In the genomic region with DNA sequence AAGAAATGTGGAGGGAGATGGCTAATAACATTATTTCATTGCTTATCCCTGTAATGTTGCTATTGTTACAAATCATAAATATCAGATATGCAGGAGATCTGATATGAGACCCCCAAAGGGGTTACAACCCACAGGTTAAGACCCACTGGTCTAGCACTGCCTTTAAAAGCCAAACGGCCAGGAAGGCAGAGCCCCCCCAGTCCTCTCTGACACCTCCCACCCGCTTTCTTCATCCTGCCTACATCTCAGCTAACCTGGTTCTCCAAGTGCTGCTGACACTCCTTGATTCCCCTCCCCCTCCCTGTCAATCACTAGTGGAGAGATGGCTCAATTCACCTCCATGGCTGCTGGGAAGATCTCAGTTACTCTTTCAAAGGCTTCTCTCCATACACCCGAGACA, we compare ENCODE assay signal across 16 mouse cellular contexts.
DNase-seq lines count a peak whose midpoint lies in the region; ATAC-seq lines count a peak whose summit lies in the region.
"Had no signal": no experiment of that assay in that cellular context is flagged by ENCODE, and none has a peak within 500 bp of the region (broad histone marks: within the 10 kb centered on the region; RNA-seq: fewer than 3 reads in every experiment).

No protein-coding gene starts in this region.

- peaks cover 35% of the 10 kb centered on the region for H3K4me1 ChIP-seq in embryonic facial prominence, embryonic 10.5 days
- H3K4me1 ChIP-seq in embryonic facial prominence, embryonic 11.5 days (ENCODE audit: control insufficient read depth, insufficient read depth, low read length): no peaks in the 10 kb centered on the region
- H3K4me1 ChIP-seq in neural tube, embryonic 15.5 days: no peaks in the 10 kb centered on the region; the same call in 1 of the 2 replicates
- H3K4me1 ChIP-seq: forebrain, embryonic 13.5 days had no signal

- 0 out of 2 replicates have a peak overlapping the region, but pooled peaks have one; percentile 18 for H3K9ac ChIP-seq in embryonic facial prominence, embryonic 11.5 days (replicated peaks; ENCODE audit: low read length)
- H3K9ac ChIP-seq in neural tube, embryonic 15.5 days (replicated peaks): no peak overlapping the region
- H3K9ac ChIP-seq: embryonic facial prominence, embryonic 13.5 days; embryonic facial prominence, embryonic 15.5 days; forebrain, embryonic 13.5 days had no signal

- H3K9me3 ChIP-seq in embryonic facial prominence, embryonic 10.5 days: 0 out of 2 replicates have a peak, but pooled peaks cover 4% of the 10 kb centered on the region
- H3K9me3 ChIP-seq in embryonic facial prominence, embryonic 11.5 days (replicated peaks; ENCODE audit: control insufficient read depth, low read length): no peaks in the 10 kb centered on the region
- H3K9me3 ChIP-seq in neural tube, embryonic 15.5 days (replicated peaks): no peaks in the 10 kb centered on the region
- H3K9me3 ChIP-seq: embryonic facial prominence, embryonic 13.5 days; embryonic facial prominence, embryonic 15.5 days; forebrain, embryonic 13.5 days had no signal

- peak; percentile 80 for DNase-seq in heart, adult 11 months
- DNase-seq in heart, postnatal 36 days: no peak
- no peak for DNase-seq in embryonic facial prominence, embryonic 10.5 days (ENCODE audit: low spot score)
- DNase-seq in embryonic facial prominence, embryonic 11.5 days (ENCODE audit: low spot score): no peak
- DNase-seq in spleen, postnatal 10 days (ENCODE audit: low spot score in 2 of 2): no peak
- DNase-seq: adrenal gland, adult 2 months; adrenal gland, postnatal 10 days; adrenal gland, postnatal 25 days; cerebellum, adult 11 months; cerebellum, adult 8-10 months had no signal

- 66% methylated on average over 3 of the region's 3 CpGs for WGBS in embryonic facial prominence, embryonic 10.5 days
- 50% methylated on average over 3 of the region's 3 CpGs for WGBS in embryonic facial prominence, embryonic 11.5 days
- 83% methylated on average over 3 of the region's 3 CpGs for WGBS in neural tube, embryonic 15.5 days

- H3K27me3 ChIP-seq in embryonic facial prominence, embryonic 10.5 days (replicated peaks; ENCODE audit: low read depth, poor library complexity, severe bottlenecking): peaks cover 5% of the 10 kb centered on the region; the same call in 1 of the 2 replicates
- no peaks in the 10 kb centered on the region for H3K27me3 ChIP-seq in embryonic facial prominence, embryonic 11.5 days (ENCODE audit: control insufficient read depth, insufficient read depth, low read length)
- no peaks in the 10 kb centered on the region for H3K27me3 ChIP-seq in neural tube, embryonic 15.5 days (replicated peaks)
- H3K27me3 ChIP-seq: embryonic facial prominence, embryonic 15.5 days; forebrain, embryonic 13.5 days had no signal

- H3K4me3 ChIP-seq in embryonic facial prominence, embryonic 10.5 days: no peak overlapping the region
- no peak overlapping the region for H3K4me3 ChIP-seq in embryonic facial prominence, embryonic 11.5 days (ENCODE audit: low read depth, low read length)
- no peak overlapping the region for H3K4me3 ChIP-seq in neural tube, embryonic 15.5 days (replicated peaks)
- H3K4me3 ChIP-seq: embryonic facial prominence, embryonic 13.5 days; embryonic facial prominence, embryonic 15.5 days; erythroblast, embryonic 14.5 days; forebrain, embryonic 13.5 days had no signal

- H3K36me3 ChIP-seq in embryonic facial prominence, embryonic 10.5 days (replicated peaks): no peaks in the 10 kb centered on the region
- H3K36me3 ChIP-seq in embryonic facial prominence, embryonic 11.5 days (replicated peaks; ENCODE audit: control insufficient read depth, insufficient read depth, low read depth, low read length): no peaks in the 10 kb centered on the region
- H3K36me3 ChIP-seq in neural tube, embryonic 15.5 days: no peaks in the 10 kb centered on the region
- H3K36me3 ChIP-seq: embryonic facial prominence, embryonic 13.5 days; embryonic facial prominence, embryonic 15.5 days had no signal

- ATAC-seq in embryonic facial prominence, embryonic 11.5 days (replicated peaks; ENCODE audit: insufficient number of reproducible peaks, low FRiP score, low TSS enrichment, low read depth): 0 out of 2 replicates have a peak, but pooled peaks have one; percentile 57
- ATAC-seq in neural tube, embryonic 15.5 days (ENCODE audit: low FRiP score): no peak
- ATAC-seq: forebrain, embryonic 13.5 days; forebrain, embryonic 16.5 days had no signal

- H3K4me2 ChIP-seq in embryonic facial prominence, embryonic 11.5 days (ENCODE audit: low read depth, low read length): no peak overlapping the region
- H3K4me2 ChIP-seq in neural tube, embryonic 15.5 days: no peak overlapping the region
- H3K4me2 ChIP-seq: embryonic facial prominence, embryonic 13.5 days; embryonic facial prominence, embryonic 15.5 days; forebrain, embryonic 13.5 days had no signal

- peak overlapping the region; percentile 66; the same call in 1 of the 2 replicates for H3K27ac ChIP-seq in embryonic facial prominence, embryonic 10.5 days (replicated peaks)
- no peak overlapping the region for H3K27ac ChIP-seq in embryonic facial prominence, embryonic 11.5 days (replicated peaks; ENCODE audit: low read depth, low read length)
- H3K27ac ChIP-seq in neural tube, embryonic 15.5 days (replicated peaks): no peak overlapping the region
- H3K27ac ChIP-seq: embryonic facial prominence, embryonic 13.5 days; embryonic facial prominence, embryonic 15.5 days; forebrain, embryonic 13.5 days had no signal

- intact Hi-C loops in heart, postnatal 36 days (cut with DNase I): loop anchor here (2.0 to 5.0 kb wide), 3 partner anchors 66 to 404 kb away; partner anchors contain the start of gene Six4
